8 mouse cellular contexts compared by ENCODE assay signal in the genomic region with DNA sequence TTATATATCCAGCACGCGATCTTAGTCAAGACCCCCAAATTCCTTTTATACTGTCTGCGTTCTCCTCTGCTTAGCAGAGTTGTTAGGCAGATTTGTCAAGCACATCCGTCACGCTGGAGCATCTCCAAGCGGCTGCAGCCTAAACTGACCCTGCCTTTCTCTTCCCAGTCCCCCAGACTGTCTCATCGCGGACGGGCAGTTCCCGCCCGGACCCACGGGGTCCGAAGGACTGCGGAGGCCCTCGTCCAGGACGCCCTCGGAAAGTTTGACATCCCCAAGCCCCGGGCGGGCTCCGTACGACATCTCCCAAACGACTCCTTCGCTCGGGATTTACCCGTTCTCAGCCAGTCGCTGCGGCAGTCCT. TPM values are rescaled to one million over a fixed set of nuclear protein-coding genes. Genes with fewer than 3 reads are reported as not detected.
DNase-seq lines count a peak whose midpoint lies in the region; ATAC-seq and TF ChIP-seq lines count a peak whose summit lies in the region.

No protein-coding gene starts in this region.

- peak overlapping the region; percentile 78 for H3K4me3 ChIP-seq in gastrocnemius, adult 2 months
- peak overlapping the region; percentile 84 for H3K4me3 ChIP-seq in forebrain, embryonic 12.5 days (replicated peaks)
- H3K4me3 ChIP-seq in liver, embryonic 14.5 days (ENCODE audit: insufficient read depth in 1 of 2, low read depth in 2 of 2, low read length in 2 of 2): peak overlapping the region; percentile 83 to 90

- no peak for TF ChIP-seq EP300 in liver, embryonic 14.5 days (IDR thresholded peaks at IDR 0.05; ENCODE audit: low read depth)

- DNase-seq in gastrocnemius, adult 2 months: no peak
- DNase-seq in gastrocnemius, postnatal 10 days: no peak
- no peak for DNase-seq in liver, embryonic 14.5 days (ENCODE audit: low read depth in 3 of 3, low spot score in 3 of 3)
- DNase-seq in frontal cortex, postnatal 14 days (ENCODE audit: low spot score in 2 of 2): no peak
- no peak for DNase-seq in c-Kit-positive CD71-positive TER-119-positive erythroid progenitor cells, embryonic 14.5 days (ENCODE audit: low spot score)
- DNase-seq in Muller cell, postnatal 12 days (ENCODE audit: inconsistent ontology term): no peak

- intact Hi-C loops in gastrocnemius, adult 2 months (cut with DNase I): loop anchor here (2.0 to 5.0 kb wide), 3 partner anchors 134 to 194 kb away; a partner anchor contains a TSS

- peak overlapping the region; percentile 84 for H3K27ac ChIP-seq in gastrocnemius, adult 2 months
- H3K27ac ChIP-seq in forebrain, embryonic 12.5 days: peak overlapping the region; percentile 83
- H3K27ac ChIP-seq in liver, embryonic 14.5 days: peak overlapping the region; percentile 58

- peak overlapping the region; percentile 78 for H3K9ac ChIP-seq in forebrain, embryonic 12.5 days
- peak overlapping the region; percentile 73 for H3K9ac ChIP-seq in liver, embryonic 14.5 days (replicated peaks)

- H3K9me3 ChIP-seq in forebrain, embryonic 12.5 days: no peaks in the 10 kb centered on the region
- no peaks in the 10 kb centered on the region for H3K9me3 ChIP-seq in liver, embryonic 14.5 days (ENCODE audit: control insufficient read depth, low read length)

- peak; percentile 6 for ATAC-seq in CD4-positive, CD25-positive, alpha-beta regulatory T cell, adult 4 months
- ATAC-seq in forebrain, embryonic 12.5 days (ENCODE audit: low FRiP score): peak; percentile 77
- ATAC-seq in liver, embryonic 14.5 days (ENCODE audit: insufficient read depth): peak; percentile 39

- peak overlapping the region; percentile 84 for H3K4me2 ChIP-seq in forebrain, embryonic 12.5 days
- H3K4me2 ChIP-seq in liver, embryonic 14.5 days (ENCODE audit: low read depth): peak overlapping the region; percentile 86

- TF ChIP-seq CTCF in gastrocnemius, adult 2 months (IDR thresholded peaks at IDR 0.05): no peak
- TF ChIP-seq CTCF in liver, embryonic 14.5 days (IDR thresholded peaks at IDR 0.05; ENCODE audit: low read depth): no peak

- under 1% methylated on average over 27 of the region's 27 CpGs for WGBS in forebrain, embryonic 12.5 days
- WGBS in liver, embryonic 14.5 days (ENCODE audit: insufficient replicate concordance): under 1% methylated on average over 27 of the region's 27 CpGs

- peaks cover 16% of the 10 kb centered on the region for H3K4me1 ChIP-seq in forebrain, embryonic 12.5 days
- H3K4me1 ChIP-seq in liver, embryonic 14.5 days (replicated peaks; ENCODE audit: control insufficient read depth in 2 of 2, insufficient read depth in 2 of 2, low read length in 1 of 2): peaks cover 0 to 5% of the 10 kb centered on the region in 2 experiments; a peak in 2 of 4 replicates

- H3K36me3 ChIP-seq in forebrain, embryonic 12.5 days (replicated peaks): peaks cover 3% of the 10 kb centered on the region; the same call in 1 of the 2 replicates
- H3K36me3 ChIP-seq in liver, embryonic 14.5 days (replicated peaks; ENCODE audit: control insufficient read depth, insufficient read depth, low read depth): peaks cover 5% of the 10 kb centered on the region

- no peaks in the 10 kb centered on the region for H3K27me3 ChIP-seq in forebrain, embryonic 12.5 days
- H3K27me3 ChIP-seq in liver, embryonic 14.5 days (ENCODE audit: control insufficient read depth, insufficient read depth, low read length): no peaks in the 10 kb centered on the region

RNA-seq across cellular contexts. Expression of a gene that starts 0.5 kb away (rescaled TPM):
- not detected for total RNA-seq in gastrocnemius, adult 2 months (2021)
- 1 to 10 TPM; 4.7 to 7.7 TPM for total RNA-seq in gastrocnemius, postnatal 10 days (2021)
- polyA plus RNA-seq in CD4-positive, CD25-positive, alpha-beta regulatory T cell, adult 4 months (2017; shearing (Covaris generic)): 1 to 10 TPM; 7.1 to 9.5 TPM
- 75.3 and 80.3 TPM in 2 replicates for polyA plus RNA-seq in forebrain, embryonic 12.5 days (2016; fragmentation: Nextera tagmentation; extraction: Ambion mirVana)
- polyA plus RNA-seq in liver, embryonic 14.5 days (2012; rRNA removed): 12.5 and 28.2 TPM in 2 replicates
- polyA plus RNA-seq in liver, embryonic 14.5 days (2014; fragmentation: Nextera tagmentation; extraction: Ambion mirVana): 57.4 and 60.6 TPM in 2 replicates

RNA-seq across cellular contexts. Expression of a gene that starts 29.8 kb away (rescaled TPM):
- under 1 TPM; 0.41 to 0.61 TPM for total RNA-seq in gastrocnemius, adult 2 months (2021)
- 1 to 10 TPM; 2.0 to 2.3 TPM for total RNA-seq in gastrocnemius, postnatal 10 days (2021)
- under 1 TPM; 0.26 to 0.42 TPM for polyA plus RNA-seq in CD4-positive, CD25-positive, alpha-beta regulatory T cell, adult 4 months (2017; shearing (Covaris generic))
- polyA plus RNA-seq in forebrain, embryonic 12.5 days (2016; fragmentation: Nextera tagmentation; extraction: Ambion mirVana): 2.8 and 4.2 TPM in 2 replicates
- polyA plus RNA-seq in liver, embryonic 14.5 days (2012; rRNA removed): 0.04 TPM in 2 replicates
- polyA plus RNA-seq in liver, embryonic 14.5 days (2014; fragmentation: Nextera tagmentation; extraction: Ambion mirVana): 0.09 TPM in 1 of 2 replicates, not detected in the other

Comparison
In these comparisons a context has a peak if more than half of its experiments do, and no peak if none do; other contexts are left out.
1. ATAC-seq: peak in every context shown above with its lines; median percentile 77 in forebrain, embryonic 12.5 days; 39 in liver, embryonic 14.5 days; 6 in CD4-positive, CD25-positive, alpha-beta regulatory T cell, adult 4 months.